Mouse (Mus musculus) Patski (cell line): ENCODE data around the gene Dapp1. TPM values are rescaled to one million over a fixed set of nuclear protein-coding genes. Genes with fewer than 3 reads are reported as not detected.

Experiments
- ATAC-seq: fragments of 100-300 bp; one replicate; pipeline ENCODE4 v1.8.0; 2021
- CTCF ChIA-PET: fragments of 350-600 bp; sonication (Branson Sonifier 250); formaldehyde crosslinking; loops from one replicate; lab custom pipeline; 2022; ENCODE audit warnings: inconsistent platforms; lab: Charles Lee
- POLR2A ChIA-PET: fragments of 350-600 bp; sonication (Branson Sonifier 250); formaldehyde crosslinking; loops from one replicate; lab custom pipeline; 2022; ENCODE audit warnings: antibody characterized with exemption, inconsistent platforms; lab: Charles Lee
- DNase-seq: peaks from one replicate; pipeline ENCODE4 v3.0.0-alpha.2; 2011; ENCODE audit warnings: low read depth, low spot score
- H3K27me3 ChIP-seq: fragments of 371-371 bp; one replicate; pipeline ENCODE4 v1.5.1; 2021
- CTCF ChIP-seq: fragments of 100-300 bp; IDR thresholded peaks from one replicate; pipeline ENCODE4 v1.5.1; 2021
- in situ Hi-C: fragments of 300-500 bp; cut with MboI; formaldehyde crosslinking; loops from 3 replicates; pipeline ENCODE4 v1.11.1; 2018; ENCODE audit warnings: low pct_unique_long_range_greater_than_20kb, mixed read lengths
- polyA plus RNA-seq: library from polyadenylated mRNA; unstranded; gene quantifications from one replicate; pipeline ENCODE4 v1.2.3, GENCODE M21; 2021

Gene Dapp1
- polyA plus RNA-seq, 1 experiment from 2014 or later: 4.0 TPM

DNA sequence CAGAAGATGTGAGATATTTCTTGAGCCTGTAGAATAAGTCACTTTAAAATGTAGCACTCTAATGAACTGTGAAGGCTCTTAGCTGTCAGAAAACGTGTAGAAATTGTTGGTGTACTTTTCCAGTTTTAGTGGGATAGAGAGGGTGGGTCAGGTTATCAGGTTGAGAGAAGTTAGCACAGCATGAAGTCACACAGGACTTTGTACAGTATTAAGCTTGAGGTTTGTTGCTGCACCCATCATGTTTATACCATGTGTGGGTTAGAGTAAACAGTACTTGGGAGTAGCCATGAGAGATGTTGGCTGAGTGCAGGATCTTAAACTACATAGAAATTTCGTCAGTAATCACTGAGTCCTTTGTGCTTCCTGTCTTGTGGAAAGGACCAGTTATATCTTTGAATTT lies 68.3 kb downstream of the Dapp1 start:
- no peaks in the 10 kb centered on the region for H3K27me3 ChIP-seq
- ATAC-seq (no peak), DNase-seq (no peak)
- POLR2A ChIA-PET: no interaction called here
- in situ Hi-C loops: no loop called here
- TF ChIP-seq CTCF: no peak
- CTCF ChIA-PET: interaction anchor here (0.7 to 1.9 kb wide), 4 partner anchors 10 to 44 kb away, joined by 3 to 5 read pairs (median 4); no protein-coding TSS in a partner anchor

DNA sequence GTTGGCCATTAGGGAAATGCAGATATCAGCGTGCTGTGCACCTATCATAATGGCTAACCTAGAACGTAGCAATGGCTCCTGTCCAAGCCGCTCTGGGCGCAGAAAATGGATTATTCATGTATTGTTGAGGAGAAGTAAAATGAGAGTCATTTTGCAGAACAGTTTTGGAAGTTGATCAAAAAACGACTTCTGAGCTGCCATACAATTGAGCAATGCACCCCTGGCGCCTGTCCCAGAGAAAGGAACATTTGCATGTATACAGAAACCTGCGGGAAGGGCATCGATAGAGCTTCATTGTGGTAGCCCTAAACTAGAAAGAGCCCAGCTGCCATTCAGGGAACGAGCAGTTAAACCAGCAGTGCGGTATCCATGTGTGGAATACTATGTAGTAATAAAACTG lies 81.2 kb downstream of the Dapp1 start:
- TF ChIP-seq CTCF: no peak
- no peak for ATAC-seq
- ChIA-PET POLR2A (interaction anchor here (0.7 kb wide), 1 partner anchor 30 kb away, joined by 3 read pairs; no protein-coding TSS in a partner anchor), CTCF (interaction anchor here (1.1 to 1.4 kb wide), 3 partner anchors 15 to 244 kb away, joined by 3 to 5 read pairs (median 3); partner anchors contain the start of gene Mttp)
- no peaks in the 10 kb centered on the region for H3K27me3 ChIP-seq
- DNase-seq: no peak
- in situ Hi-C loops: no loop called here

DNA sequence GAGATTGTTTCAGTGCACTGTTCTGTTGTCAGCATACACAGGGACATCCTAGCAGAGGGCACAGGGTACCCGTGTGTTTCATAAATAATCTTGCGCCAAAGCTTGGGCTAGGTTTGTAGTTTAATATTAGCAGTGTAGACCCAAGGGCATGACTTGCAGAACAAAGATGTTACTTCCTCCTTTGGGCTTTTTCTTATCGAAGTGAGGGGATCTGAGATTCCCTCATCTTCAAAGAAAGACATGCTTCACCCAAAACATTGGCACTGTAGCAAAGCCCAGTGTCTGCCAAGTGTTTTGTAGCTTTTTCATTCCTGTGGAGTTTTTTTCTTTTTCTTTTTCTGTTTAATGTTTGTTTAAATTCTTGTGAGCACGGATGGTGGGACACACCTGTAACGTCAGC lies 83.7 kb downstream of the Dapp1 start:
- ATAC-seq: no peak
- in situ Hi-C loops: no loop called here
- CTCF ChIA-PET: interaction anchor here (1.0 kb wide), 1 partner anchor 247 kb away, joined by 3 read pairs; the partner anchor contains the start of gene Mttp
- DNase-seq: no peak
- TF ChIP-seq CTCF: no peak
- no peaks in the 10 kb centered on the region for H3K27me3 ChIP-seq
- POLR2A ChIA-PET: no interaction called here

GRCm38 (mm10) chr3:137896867-137897266 lies 84.5 kb downstream of the Dapp1 start:
- H3K27me3 ChIP-seq: no peaks in the 10 kb centered on the region
- DNase-seq: no peak
- no peak for ATAC-seq
- POLR2A ChIA-PET: interaction anchor here (0.7 kb wide), 1 partner anchor 119 kb away, joined by 3 read pairs; no protein-coding TSS in a partner anchor
- in situ Hi-C loops: no loop called here
- no peak for TF ChIP-seq CTCF
- CTCF ChIA-PET: interaction anchor here (0.9 to 1.5 kb wide), 3 partner anchors 16 to 248 kb away, joined by 3 to 4 read pairs (median 4); partner anchors contain the start of genes Dnajb14 and Mttp

DNA sequence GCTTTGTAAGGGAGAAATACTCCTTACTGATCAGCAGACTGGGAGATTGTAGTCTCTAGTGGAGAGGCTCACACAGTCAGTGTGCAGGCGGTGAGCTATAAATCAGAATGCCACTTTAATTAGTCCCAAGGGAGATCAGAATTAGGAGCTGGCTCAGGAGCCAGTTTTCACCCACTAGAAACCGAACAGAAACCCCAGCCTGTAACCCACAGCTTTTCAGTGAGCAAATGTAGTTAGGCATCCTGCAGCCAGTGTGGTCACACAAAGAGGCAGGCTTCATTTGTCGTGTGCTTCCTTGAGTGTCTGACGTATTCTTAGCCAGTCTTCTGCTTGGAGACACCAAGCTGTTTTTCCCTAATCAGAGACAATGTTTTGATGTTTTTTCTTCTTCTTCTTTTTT lies 85.0 kb downstream of the Dapp1 start:
- TF ChIP-seq CTCF: no peak
- no peak for ATAC-seq
- in situ Hi-C loops: no loop called here
- no peak for DNase-seq
- H3K27me3 ChIP-seq: no peaks in the 10 kb centered on the region
- POLR2A ChIA-PET: interaction anchor here (0.6 to 0.7 kb wide), 2 partner anchors 119 to 248 kb away, joined by 3 read pairs; no protein-coding TSS in a partner anchor
- CTCF ChIA-PET: interaction anchor here (0.9 to 1.5 kb wide), 2 partner anchors 16 to 29 kb away, joined by 4 read pairs; partner anchors contain the start of gene Dnajb14

- no peak for TF ChIP-seq CTCF
Measured at GRCm38 (mm10) chr3:137895196-137895595, 86.1 kb downstream of the Dapp1 start.

DNA sequence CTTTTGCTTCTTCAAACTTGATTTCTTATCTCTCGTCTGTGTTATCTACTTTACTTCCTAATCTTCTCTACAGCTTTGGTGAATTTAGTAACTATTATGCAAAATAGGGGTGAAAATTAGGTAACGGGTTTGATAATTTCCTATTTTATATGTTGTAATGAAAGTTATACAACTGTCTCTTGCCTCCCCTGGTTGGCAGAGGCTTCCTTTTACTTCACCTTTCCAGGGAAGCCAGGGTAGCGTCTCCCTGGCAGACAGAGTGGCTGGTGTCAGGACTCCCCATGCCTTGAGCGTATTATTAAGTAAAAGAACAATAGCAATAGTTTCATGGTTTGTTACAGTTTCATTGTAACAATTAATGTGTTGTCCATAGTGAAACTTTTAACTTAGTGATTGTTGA lies 87.6 kb downstream of the Dapp1 start:
- no peak for DNase-seq
- POLR2A ChIA-PET: no interaction called here
- CTCF ChIA-PET: no interaction called here
- in situ Hi-C loops: no loop called here
- TF ChIP-seq CTCF: no peak
- ATAC-seq: no peak
- no peaks in the 10 kb centered on the region for H3K27me3 ChIP-seq

More at GRCm38 (mm10) chr3:137895196-137895595, 86.1 kb downstream of the Dapp1 start:
- ATAC-seq (no peak), DNase-seq (no peak)
- CTCF ChIA-PET: interaction anchor here (1.5 kb wide), 1 partner anchor 27 kb away, joined by 4 read pairs; the partner anchor contains the start of gene Dnajb14
- in situ Hi-C loops: no loop called here
- POLR2A ChIA-PET: no interaction called here
- no peaks in the 10 kb centered on the region for H3K27me3 ChIP-seq

DNA sequence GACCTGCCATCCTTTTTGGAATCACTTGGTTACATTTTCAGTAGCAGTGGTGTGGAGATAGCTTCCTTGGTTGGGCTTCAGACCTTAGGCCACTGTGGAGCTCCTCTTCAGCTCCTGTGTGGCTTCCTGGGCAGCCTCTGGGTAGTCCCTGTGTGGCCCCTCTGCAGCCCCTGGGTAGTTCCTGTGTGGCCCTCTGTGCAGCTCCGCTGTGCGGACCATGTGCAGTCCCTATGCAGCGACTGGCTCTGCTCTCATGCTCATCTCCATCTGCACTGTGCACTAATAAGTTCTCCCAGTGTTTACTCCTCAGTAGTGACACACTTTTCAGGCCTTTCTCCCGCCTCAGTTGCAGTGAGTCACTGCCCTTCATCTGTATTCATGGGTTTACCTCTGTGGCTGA lies 89.2 kb downstream of the Dapp1 start:
- no peak for DNase-seq
- POLR2A ChIA-PET: interaction anchor here (0.5 to 0.7 kb wide), 2 partner anchors 13 to 772 kb away, joined by 3 read pairs; no protein-coding TSS in a partner anchor
- no peak for ATAC-seq
- TF ChIP-seq CTCF: no peak
- no peaks in the 10 kb centered on the region for H3K27me3 ChIP-seq
- in situ Hi-C loops: no loop called here
- CTCF ChIA-PET: interaction anchor here (1.2 kb wide), 1 partner anchor 21 kb away, joined by 4 read pairs; no protein-coding TSS in a partner anchor

DNA sequence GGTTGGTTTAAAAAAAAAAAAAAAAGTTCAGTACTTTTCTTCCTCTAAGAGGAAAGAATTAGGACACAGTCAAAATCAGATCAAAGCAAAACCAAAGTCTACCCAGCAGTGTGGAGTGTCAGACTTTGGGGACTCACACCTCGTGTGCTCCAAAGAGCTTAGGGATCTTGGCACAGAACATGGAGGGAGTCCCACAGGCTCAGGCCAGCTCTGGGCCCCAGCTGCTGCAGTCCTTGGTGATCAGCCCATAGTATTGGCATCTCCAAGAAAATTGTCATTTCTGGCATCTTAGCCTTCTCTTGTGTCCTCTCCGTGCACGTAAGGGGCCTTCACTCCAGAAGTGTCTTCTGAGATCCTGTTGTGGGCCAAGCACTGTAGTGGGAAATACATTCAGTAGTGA lies 90.3 kb downstream of the Dapp1 start:
- ATAC-seq (no peak), DNase-seq (no peak)
- TF ChIP-seq CTCF: no peak
- ChIA-PET CTCF (interaction anchor here (1.1 to 1.6 kb wide), 3 partner anchors 16 to 30 kb away, joined by 3 to 4 read pairs (median 3); partner anchors contain the start of gene Lamtor3), POLR2A (no interaction called here)
- H3K27me3 ChIP-seq: no peaks in the 10 kb centered on the region
- in situ Hi-C loops: no loop called here

DNA sequence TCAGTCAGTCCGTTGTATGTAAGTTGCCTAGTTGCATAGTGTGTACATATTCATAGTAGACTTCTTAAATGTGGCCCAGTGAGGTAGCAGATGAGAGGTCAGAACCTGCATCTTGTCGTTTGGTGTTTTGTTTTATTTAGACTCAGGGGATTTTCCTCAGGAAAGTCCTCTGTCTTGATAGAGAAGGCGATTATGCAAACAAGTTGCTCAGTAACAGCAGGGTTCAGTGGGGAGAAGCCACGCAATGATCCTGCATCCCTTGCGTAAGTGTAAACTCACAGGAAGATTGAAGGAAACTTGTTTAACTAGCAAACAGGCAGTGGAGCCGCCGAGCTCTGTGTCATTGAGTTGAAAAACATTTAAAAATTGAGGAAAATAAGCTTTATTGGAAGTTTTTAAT lies 93.4 kb downstream of the Dapp1 start:
- DNase-seq: no peak
- in situ Hi-C loops: no loop called here
- no peak for ATAC-seq
- CTCF ChIA-PET: interaction anchor here (1.1 to 1.3 kb wide), 2 partner anchors 10 to 15 kb away, joined by 3 to 4 read pairs; no protein-coding TSS in a partner anchor
- POLR2A ChIA-PET: no interaction called here
- H3K27me3 ChIP-seq: no peaks in the 10 kb centered on the region
- no peak for TF ChIP-seq CTCF

- no peaks in the 10 kb centered on the region for H3K27me3 ChIP-seq
- POLR2A ChIA-PET: interaction anchor here (0.7 kb wide), 1 partner anchor 13 kb away, joined by 12 read pairs; no protein-coding TSS in a partner anchor
- in situ Hi-C loops: no loop called here
- ATAC-seq (no peak), DNase-seq (no peak)
- CTCF ChIA-PET: interaction anchor here (0.8 to 1.0 kb wide), 4 partner anchors 10 to 20 kb away, joined by 3 to 4 read pairs (median 4); no protein-coding TSS in a partner anchor
- no peak for TF ChIP-seq CTCF
Measured at GRCm38 (mm10) chr3:137881093-137881492, 100.3 kb downstream of the Dapp1 start.

Other genes starting within 250 kb of the Dapp1 start
- 779 TPM for gene H2afz, start 117.1 kb downstream of the Dapp1 start, polyA plus RNA-seq
- 16.6 TPM for gene Dnajb14, start 113.9 kb downstream of the Dapp1 start, polyA plus RNA-seq
- gene Lamtor3, start 63.0 kb downstream of the Dapp1 start, polyA plus RNA-seq: 110 TPM
- gene 1110002E22Rik, start 83.5 kb upstream of the Dapp1 start, polyA plus RNA-seq: 0.67 TPM
- gene Gm5105, start 85.8 kb upstream of the Dapp1 start, polyA plus RNA-seq: 0.06 TPM
- gene Trmt10a, start 161.9 kb upstream of the Dapp1 start, polyA plus RNA-seq: 17.0 TPM
- gene Mttp, start 163.4 kb upstream of the Dapp1 start, polyA plus RNA-seq: 7.9 TPM
- gene 4930579F01Rik, start 212.3 kb upstream of the Dapp1 start, polyA plus RNA-seq: not detected
- 5.8 TPM for gene Adh7, start 236.2 kb upstream of the Dapp1 start, polyA plus RNA-seq